Mouse (Mus musculus) neural tube, embryonic 13.5 days (tissue): ENCODE results near the gene Stxbp4. TPM values are rescaled to one million over a fixed set of nuclear protein-coding genes. Genes with fewer than 3 reads are reported as not detected.

Source experiments
- ATAC-seq: fragments of 200-750 bp; cut with Nextera tagmentation; 2 replicates; pipeline ENCODE4 v1.8.0; 2017; ENCODE audit warnings: low read depth, mild to moderate bottlenecking, moderate TSS enrichment, moderate library complexity
- H3K27ac ChIP-seq: fragments of 300-500 bp; sonication (generic); replicated peaks from 2 replicates; pipeline ENCODE4 v1.5.1; 2015; ENCODE audit warnings: moderate library complexity, mild to moderate bottlenecking, inconsistent platforms
- H3K27me3 ChIP-seq: fragments of 300-500 bp; sonication (generic); 2 replicates; pipeline ENCODE4 v1.6.1; 2015; ENCODE audit warnings: mild to moderate bottlenecking, inconsistent platforms
- H3K36me3 ChIP-seq: fragments of 300-500 bp; sonication (generic); 2 replicates; pipeline ENCODE4 v1.6.1; 2015; ENCODE audit warnings: mild to moderate bottlenecking, inconsistent platforms
- H3K4me1 ChIP-seq: fragments of 300-500 bp; sonication (generic); replicated peaks from 2 replicates; pipeline ENCODE4 v1.6.1; 2015; ENCODE audit warnings: inconsistent platforms
- H3K4me2 ChIP-seq: fragments of 300-500 bp; sonication (generic); 2 replicates; pipeline ENCODE4 v1.6.1; 2015; ENCODE audit warnings: inconsistent platforms, mild to moderate bottlenecking, moderate library complexity
- H3K4me3 ChIP-seq: fragments of 300-500 bp; sonication (generic); 2 replicates; pipeline ENCODE4 v1.5.1; 2015; ENCODE audit warnings: mild to moderate bottlenecking, inconsistent platforms
- H3K9ac ChIP-seq: fragments of 300-500 bp; sonication (generic); 2 replicates; pipeline ENCODE4 v1.6.1; 2015; ENCODE audit warnings: moderate library complexity, mild to moderate bottlenecking, inconsistent platforms
- H3K9me3 ChIP-seq: fragments of 300-500 bp; sonication (generic); 2 replicates; pipeline ENCODE4 v1.6.1; 2016; ENCODE audit warnings: inconsistent platforms
- WGBS: fragments of 180-500 bp; shearing (Covaris S2); methylation state at CpG from one replicate; pipeline ENCODE4 v1.1.7; 2015; 5-methylcytosine and 5-hydroxymethylcytosine counted together
- polyA plus RNA-seq: library from polyadenylated mRNA; unstranded; fragments of >200 nt; fragmentation: Nextera tagmentation; extraction: Ambion mirVana; gene quantifications from 2 replicates; pipeline ENCODE4 v1.2.1, GENCODE M21; 2015

Gene Stxbp4
- polyA plus RNA-seq, 1 experiment from 2014 or later: 23.0 TPM

DNA sequence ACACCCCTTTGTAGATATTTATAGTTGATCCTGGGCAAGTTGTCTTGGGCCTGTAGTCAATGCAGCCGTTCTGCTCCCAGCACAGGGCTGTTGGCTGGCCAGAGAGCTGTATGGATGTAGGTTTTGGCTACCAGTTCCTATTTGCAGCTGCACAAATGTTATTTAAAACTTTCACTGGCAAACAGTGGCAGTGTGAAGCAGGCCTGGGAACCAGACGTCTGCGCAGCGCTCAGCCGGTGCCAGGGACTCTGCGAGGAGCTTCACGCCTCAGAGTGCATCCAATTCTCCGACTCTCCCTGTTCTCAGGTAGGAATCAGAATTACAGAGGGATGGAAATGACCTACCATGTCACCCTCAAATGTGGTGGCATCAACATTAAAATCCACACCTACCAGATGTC is 150.2 kb downstream of the Stxbp4 start:
- no peak overlapping the region for H3K4me3 ChIP-seq
- H3K4me2 ChIP-seq: no peak overlapping the region
- no peaks in the 10 kb centered on the region for H3K27me3 ChIP-seq
- WGBS: 91% methylated on average over 8 of the region's 8 CpGs
- no peak overlapping the region for H3K27ac ChIP-seq
- H3K9ac ChIP-seq: no peak overlapping the region
- no peaks in the 10 kb centered on the region for H3K9me3 ChIP-seq
- H3K36me3 ChIP-seq: peaks cover 20% of the 10 kb centered on the region
- H3K4me1 ChIP-seq: peaks cover 9% of the 10 kb centered on the region; the same call in 1 of the 2 replicates
- no peak for ATAC-seq

DNA sequence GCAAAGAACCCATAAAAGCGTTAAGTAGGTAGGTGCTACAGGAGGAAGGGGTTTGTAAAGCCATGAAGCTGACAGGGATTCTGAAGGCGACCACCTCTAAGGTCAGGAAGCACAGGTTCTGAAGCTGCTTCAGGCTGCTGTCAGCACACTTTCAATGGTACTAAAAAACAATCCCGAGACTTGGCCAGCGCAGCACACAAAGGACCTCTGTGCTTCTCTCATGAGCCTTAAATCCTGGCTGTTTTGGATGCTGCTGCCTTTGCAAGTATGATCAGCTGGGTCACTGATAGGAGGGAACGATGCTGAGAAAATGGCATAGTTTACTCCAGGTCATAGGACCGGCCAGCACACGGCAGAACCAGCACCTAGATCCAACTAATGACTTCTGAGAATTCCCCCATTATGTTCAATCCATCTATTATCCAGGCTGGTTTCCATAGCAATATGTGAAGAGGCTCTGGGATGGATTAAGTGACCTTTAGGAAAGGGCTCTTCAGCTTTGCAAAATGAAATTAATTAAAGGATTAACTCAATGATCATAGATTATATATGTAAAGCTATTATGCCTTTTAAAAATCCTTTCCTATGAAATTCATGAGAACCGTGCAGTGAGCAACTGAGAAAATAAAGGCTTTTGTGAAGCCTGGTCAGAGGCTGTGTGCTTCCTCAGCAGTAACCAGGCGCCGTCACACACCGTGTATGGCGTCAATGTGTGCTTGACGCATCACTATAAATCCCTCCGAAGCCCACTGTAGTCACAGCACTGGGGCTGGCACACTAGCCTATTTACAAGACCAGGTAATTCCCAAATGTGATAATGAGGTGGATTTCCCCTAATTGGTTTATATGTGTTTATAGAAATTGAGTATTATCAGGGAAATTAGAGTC is 152.9 kb downstream of the Stxbp4 start:
- H3K4me1 ChIP-seq: peaks cover 13% of the 10 kb centered on the region
- H3K4me2 ChIP-seq: no peak overlapping the region
- peaks cover 18% of the 10 kb centered on the region; the same call in 1 of the 2 replicates for H3K36me3 ChIP-seq
- ATAC-seq: peak; percentile 85
- no peaks in the 10 kb centered on the region for H3K9me3 ChIP-seq
- no peaks in the 10 kb centered on the region for H3K27me3 ChIP-seq
- no peak overlapping the region for H3K4me3 ChIP-seq
- no peak overlapping the region; the same call in 1 of the 2 replicates for H3K27ac ChIP-seq
- 52% methylated on average over 14 of the region's 14 CpGs for WGBS
- H3K9ac ChIP-seq: no peak overlapping the region

DNA sequence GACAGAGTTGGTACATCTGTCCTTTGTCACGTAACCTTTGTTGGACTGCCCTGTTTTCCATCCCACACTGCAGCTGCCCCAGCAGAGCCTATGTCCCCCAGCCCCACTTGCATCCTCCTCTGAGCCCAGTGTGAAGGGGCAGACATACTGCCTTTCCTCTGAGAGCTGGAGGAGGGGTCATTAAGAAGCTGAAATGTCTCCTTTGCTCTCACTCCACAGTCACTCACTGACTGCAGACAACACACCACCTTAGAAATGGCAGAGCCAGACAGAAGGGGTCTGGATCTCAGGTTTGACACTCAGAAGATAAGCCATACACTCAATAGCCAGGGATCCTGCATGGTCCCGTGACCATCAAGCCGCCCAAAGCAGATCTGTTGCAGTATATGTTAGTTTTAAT is 154.1 kb downstream of the Stxbp4 start:
- WGBS: 94% methylated on average over 3 of the region's 3 CpGs

DNA sequence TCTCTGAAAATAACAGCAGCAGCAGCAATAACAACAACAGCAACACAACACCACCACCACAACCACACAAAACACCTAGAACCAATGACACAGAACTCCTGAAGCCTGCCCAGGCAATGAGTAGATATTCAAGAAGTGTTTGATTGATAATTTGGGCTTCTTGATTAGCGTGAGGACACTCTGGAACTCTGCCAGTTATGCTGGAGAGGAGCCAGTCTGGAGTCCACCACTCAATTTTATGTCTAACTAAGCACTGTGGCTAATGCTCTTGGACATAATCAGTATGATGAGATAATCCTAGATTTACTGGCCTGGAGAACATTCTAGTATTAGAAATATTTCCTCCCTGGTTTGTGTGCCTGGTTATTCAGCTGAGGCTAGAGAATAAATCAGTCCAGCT is 156.1 kb downstream of the Stxbp4 start:
- Histone ChIP-seq H3K4me2 (no peak overlapping the region), H3K36me3 (peaks cover 15% of the 10 kb centered on the region; the same call in 1 of the 2 replicates), H3K4me3 (no peak overlapping the region), H3K9ac (no peak overlapping the region), H3K4me1 (peaks cover 13% of the 10 kb centered on the region), H3K9me3 (no peaks in the 10 kb centered on the region), H3K27me3 (no peaks in the 10 kb centered on the region), H3K27ac (no peak overlapping the region)
- WGBS: 41% methylated on average over 1 of the region's 1 CpGs
- no peak for ATAC-seq

More for the DNA sequence above, 154.1 kb downstream of the Stxbp4 start:
- Histone ChIP-seq H3K9ac (no peak overlapping the region), H3K27me3 (no peaks in the 10 kb centered on the region), H3K27ac (no peak overlapping the region), H3K36me3 (peaks cover 19% of the 10 kb centered on the region; the same call in 1 of the 2 replicates), H3K9me3 (no peaks in the 10 kb centered on the region), H3K4me1 (peaks cover 13% of the 10 kb centered on the region), H3K4me3 (no peak overlapping the region), H3K4me2 (no peak overlapping the region)
- no peak for ATAC-seq

DNA sequence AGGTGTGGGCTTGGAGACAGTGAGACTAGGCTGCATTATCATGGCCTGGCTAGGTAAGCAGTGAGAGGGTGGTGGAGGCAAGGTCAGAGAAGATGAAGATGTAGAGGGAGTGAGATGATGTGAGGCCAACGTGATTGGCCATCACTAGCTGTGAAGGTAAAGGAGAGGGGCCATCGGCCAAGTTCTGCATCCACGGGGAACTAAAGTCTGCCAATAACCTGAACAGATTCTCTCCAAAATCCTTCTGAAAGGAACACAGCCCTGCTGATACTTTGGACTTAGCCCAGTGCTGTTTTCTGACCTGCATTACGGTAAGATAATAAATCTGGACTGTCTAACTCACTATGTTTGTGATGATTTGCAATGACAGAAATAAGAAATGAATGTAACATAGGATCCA is 167.6 kb downstream of the Stxbp4 start:
- no peak for ATAC-seq
- Histone ChIP-seq H3K36me3 (no peaks in the 10 kb centered on the region), H3K4me3 (no peak overlapping the region), H3K4me2 (no peak overlapping the region), H3K27ac (no peak overlapping the region), H3K9me3 (no peaks in the 10 kb centered on the region), H3K4me1 (peaks cover 10% of the 10 kb centered on the region; the same call in 1 of the 2 replicates), H3K27me3 (no peaks in the 10 kb centered on the region), H3K9ac (no peak overlapping the region)
- 92% methylated on average over 4 of the region's 4 CpGs for WGBS

DNA sequence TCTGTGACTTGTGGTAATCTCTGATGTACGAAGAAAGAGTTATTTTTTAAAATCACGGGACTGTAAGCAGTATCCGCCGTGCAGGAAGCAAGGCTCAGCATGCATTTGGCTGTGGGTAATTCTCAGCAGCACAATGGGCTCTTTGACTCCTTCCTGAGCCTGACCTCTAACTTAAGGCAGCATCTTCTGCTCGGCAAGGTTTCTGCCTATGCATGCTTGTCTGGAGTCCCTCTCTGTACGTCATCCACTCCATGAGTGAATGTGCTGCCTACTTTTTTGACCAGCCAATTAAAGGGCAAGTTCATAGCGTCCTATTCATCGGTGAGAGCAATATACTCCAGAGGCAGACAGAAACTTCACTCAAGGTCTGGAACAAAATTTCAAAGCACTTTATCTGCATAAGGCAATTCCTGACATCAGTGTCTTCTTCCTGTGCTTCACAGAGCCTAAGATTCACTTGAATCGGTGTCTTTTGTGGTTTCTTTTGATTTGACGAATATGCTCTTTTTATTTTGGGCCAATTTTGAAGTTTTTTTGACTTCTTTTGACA is 173.8 kb downstream of the Stxbp4 start:
- no peaks in the 10 kb centered on the region for H3K9me3 ChIP-seq
- no peaks in the 10 kb centered on the region for H3K36me3 ChIP-seq
- ATAC-seq: no peak
- H3K27me3 ChIP-seq: no peaks in the 10 kb centered on the region
- H3K4me1 ChIP-seq: peaks cover 10% of the 10 kb centered on the region
- 65% methylated on average over 10 of the region's 10 CpGs for WGBS
- H3K9ac ChIP-seq: no peak overlapping the region
- H3K4me3 ChIP-seq: no peak overlapping the region
- H3K27ac ChIP-seq: no peak overlapping the region
- no peak overlapping the region for H3K4me2 ChIP-seq

DNA sequence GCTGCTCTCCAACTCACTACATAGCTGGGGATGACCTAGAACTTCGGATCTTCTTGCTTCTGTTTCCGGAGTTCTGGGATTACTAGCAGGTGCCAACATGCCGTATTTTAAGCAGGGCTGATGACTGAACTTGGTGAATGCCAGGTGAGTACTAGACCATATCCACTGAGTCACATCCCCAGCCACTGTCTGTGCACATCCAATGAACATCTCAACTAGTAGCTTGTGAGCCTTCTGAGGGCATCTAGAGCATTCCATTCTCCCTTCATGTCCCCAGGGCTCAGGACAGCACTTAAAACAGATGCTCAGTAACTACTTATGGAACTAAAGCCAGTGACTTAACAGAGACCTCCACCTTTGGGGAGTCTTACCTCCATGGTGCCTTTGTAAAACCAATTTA is 177.4 kb downstream of the Stxbp4 start:
- 93% methylated on average over 3 of the region's 3 CpGs for WGBS
- H3K36me3 ChIP-seq: no peaks in the 10 kb centered on the region
- no peaks in the 10 kb centered on the region; the same call in 1 of the 2 replicates for H3K4me1 ChIP-seq
- ATAC-seq: no peak
- no peaks in the 10 kb centered on the region for H3K27me3 ChIP-seq
- no peak overlapping the region for H3K4me2 ChIP-seq
- H3K9me3 ChIP-seq: no peaks in the 10 kb centered on the region
- no peak overlapping the region for H3K9ac ChIP-seq
- no peak overlapping the region for H3K4me3 ChIP-seq
- no peak overlapping the region for H3K27ac ChIP-seq

DNA sequence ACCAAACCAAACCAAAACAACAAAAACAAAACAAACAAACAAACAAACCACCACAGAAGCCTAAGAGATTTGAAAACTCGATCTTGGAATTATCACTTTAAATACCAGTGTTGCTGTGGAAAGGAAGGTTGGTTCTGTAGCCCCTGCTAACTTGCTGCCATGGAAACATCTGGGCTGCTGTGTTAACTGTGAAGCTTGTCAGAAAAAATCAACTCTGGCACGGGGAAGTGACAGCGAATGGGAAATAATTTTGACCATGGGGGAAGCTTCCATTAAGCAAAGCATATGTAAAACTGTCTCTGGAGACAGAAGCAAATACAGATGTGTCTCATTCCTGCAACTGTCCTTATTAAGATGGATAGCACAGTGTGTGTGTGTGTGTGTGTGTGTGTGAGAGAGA is 185.8 kb downstream of the Stxbp4 start:
- Histone ChIP-seq H3K9me3 (no peaks in the 10 kb centered on the region), H3K27ac (no peak overlapping the region), H3K4me1 (peaks cover 8% of the 10 kb centered on the region; the same call in 1 of the 2 replicates), H3K36me3 (no peaks in the 10 kb centered on the region), H3K4me2 (no peak overlapping the region), H3K4me3 (no peak overlapping the region), H3K9ac (no peak overlapping the region), H3K27me3 (no peaks in the 10 kb centered on the region)
- no peak for ATAC-seq
- WGBS: 53% methylated on average over 3 of the region's 3 CpGs

DNA sequence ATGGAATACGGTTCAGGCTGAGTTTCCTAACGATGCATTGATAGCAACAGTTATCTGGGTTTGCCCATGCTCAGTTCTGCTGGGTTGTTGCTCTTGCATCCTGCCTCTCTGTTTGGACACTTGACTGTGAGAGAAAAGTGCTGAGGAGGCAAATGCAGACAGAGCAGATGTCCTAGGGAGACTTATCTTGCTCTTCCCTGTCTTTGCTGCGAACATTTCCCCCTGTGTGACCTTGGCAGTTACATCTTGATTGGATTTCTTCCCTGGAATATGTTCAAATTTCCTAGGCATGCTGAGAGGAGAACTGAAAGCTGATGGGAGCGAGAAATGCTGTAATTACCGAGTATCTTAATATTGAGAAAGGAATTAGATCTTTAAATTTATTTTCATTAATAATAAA is 186.4 kb downstream of the Stxbp4 start:
- Histone ChIP-seq H3K4me3 (no peak overlapping the region), H3K27me3 (no peaks in the 10 kb centered on the region), H3K4me1 (peaks cover 8% of the 10 kb centered on the region; the same call in 1 of the 2 replicates), H3K27ac (no peak overlapping the region), H3K9ac (no peak overlapping the region), H3K36me3 (no peaks in the 10 kb centered on the region), H3K4me2 (no peak overlapping the region), H3K9me3 (no peaks in the 10 kb centered on the region)
- WGBS: 65% methylated on average over 5 of the region's 5 CpGs
- ATAC-seq: no peak

DNA sequence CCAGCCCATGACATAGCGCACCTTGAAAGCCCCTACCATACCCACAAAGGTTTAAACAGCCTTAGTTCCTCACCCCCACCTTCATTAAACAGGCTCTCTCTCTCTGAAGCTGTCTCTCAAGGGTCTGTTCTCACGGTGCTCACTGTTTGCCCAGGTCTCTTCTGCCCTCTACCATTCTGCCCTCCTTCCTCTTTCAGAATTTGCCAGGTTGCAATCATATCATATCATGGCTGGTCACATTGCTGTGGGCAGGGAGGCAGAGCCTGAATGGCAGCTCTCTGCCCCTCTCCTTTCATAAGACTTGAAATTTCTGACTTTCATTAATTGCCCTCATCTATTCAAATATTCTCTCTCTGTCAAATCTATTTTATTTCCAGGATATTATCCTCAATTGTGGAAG is 195.4 kb downstream of the Stxbp4 start:
- ATAC-seq: no peak
- no peaks in the 10 kb centered on the region for H3K36me3 ChIP-seq
- no peaks in the 10 kb centered on the region for H3K4me1 ChIP-seq
- peaks cover 5% of the 10 kb centered on the region; the same call in 1 of the 2 replicates for H3K27me3 ChIP-seq
- no peak overlapping the region for H3K4me2 ChIP-seq
- no peak overlapping the region for H3K4me3 ChIP-seq
- WGBS: 76% methylated on average over 2 of the region's 2 CpGs
- no peak overlapping the region for H3K27ac ChIP-seq
- H3K9me3 ChIP-seq: no peaks in the 10 kb centered on the region
- H3K9ac ChIP-seq: no peak overlapping the region

DNA sequence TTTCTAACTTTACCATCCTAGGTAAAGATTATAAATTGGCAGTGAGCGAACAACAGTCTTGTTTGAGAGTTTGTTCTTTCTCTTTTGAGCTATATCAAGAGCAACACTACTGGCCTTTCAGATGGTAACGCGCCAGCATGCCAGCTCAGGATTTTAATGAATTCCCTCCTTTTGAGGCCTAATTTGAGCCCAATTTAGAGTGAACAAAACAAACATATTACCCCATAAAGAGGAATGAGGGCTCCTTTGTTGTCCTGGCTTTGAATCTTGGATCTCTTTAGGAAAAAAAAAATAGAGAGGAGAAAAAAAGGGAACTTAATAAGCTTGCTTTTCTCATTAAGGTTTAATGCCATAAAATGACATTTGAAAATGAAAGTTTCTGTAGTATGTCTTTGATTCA is 197.0 kb downstream of the Stxbp4 start:
- no peak overlapping the region for H3K4me2 ChIP-seq
- WGBS: 47% methylated on average over 3 of the region's 3 CpGs

DNA sequence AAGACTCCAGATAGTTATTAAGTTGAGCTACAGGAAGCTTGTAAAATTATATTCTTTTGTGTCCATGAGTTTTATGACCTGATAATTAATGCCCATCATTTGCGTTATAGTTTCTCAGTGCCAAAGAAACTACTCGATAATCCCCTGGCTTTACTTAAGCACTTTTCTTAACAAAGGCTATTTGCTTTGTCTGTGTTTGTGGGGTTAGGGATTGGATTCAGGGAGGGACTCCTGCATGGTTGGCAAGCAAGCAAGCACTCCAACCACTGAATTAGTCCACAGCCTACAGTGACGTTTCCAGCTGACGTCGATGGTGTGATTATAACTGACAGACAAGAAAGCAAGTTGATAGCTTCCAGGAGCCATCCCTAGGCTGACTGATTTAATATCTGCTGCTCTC is 199.1 kb downstream of the Stxbp4 start:
- H3K9ac ChIP-seq: no peak overlapping the region
- H3K36me3 ChIP-seq: no peaks in the 10 kb centered on the region
- H3K27ac ChIP-seq: no peak overlapping the region
- ATAC-seq: no peak
- no peak overlapping the region for H3K4me3 ChIP-seq
- no peaks in the 10 kb centered on the region for H3K4me1 ChIP-seq
- H3K9me3 ChIP-seq: no peaks in the 10 kb centered on the region
- WGBS: 81% methylated on average over 5 of the region's 5 CpGs
- peaks cover 5% of the 10 kb centered on the region; the same call in 1 of the 2 replicates for H3K27me3 ChIP-seq
- no peak overlapping the region for H3K4me2 ChIP-seq

More for the DNA sequence above, 197.0 kb downstream of the Stxbp4 start:
- Histone ChIP-seq H3K9me3 (no peaks in the 10 kb centered on the region), H3K4me3 (no peak overlapping the region), H3K27me3 (peaks cover 5% of the 10 kb centered on the region; the same call in 1 of the 2 replicates), H3K9ac (no peak overlapping the region), H3K36me3 (no peaks in the 10 kb centered on the region), H3K4me1 (no peaks in the 10 kb centered on the region), H3K27ac (no peak overlapping the region)
- ATAC-seq: no peak
